Mouse (Mus musculus) hindbrain, embryonic 13.5 days (tissue): ENCODE measurements around the gene Dlgap1. TPM values are rescaled to one million over a fixed set of nuclear protein-coding genes. Genes with fewer than 3 reads are reported as not detected.
A peak's percentile ranks its signal among the peaks of the same experiment; 100 is the strongest.

Source experiments
- ATAC-seq: fragments of 200-750 bp; cut with Nextera tagmentation; 2 replicates; pipeline ENCODE4 v1.8.0; 2017; ENCODE audit warnings: moderate TSS enrichment; ENCODE audit not compliant: low FRiP score
- H3K27ac ChIP-seq: fragments of 300-500 bp; sonication (generic); 2 replicates; pipeline ENCODE4 v1.5.1; 2015; ENCODE audit warnings: inconsistent platforms, mild to moderate bottlenecking, moderate library complexity
- H3K27me3 ChIP-seq: fragments of 300-500 bp; sonication (generic); 2 replicates; pipeline ENCODE4 v1.6.1; 2015; ENCODE audit warnings: mild to moderate bottlenecking, inconsistent platforms
- H3K36me3 ChIP-seq: fragments of 300-500 bp; sonication (generic); 2 replicates; pipeline ENCODE4 v1.6.1; 2015; ENCODE audit warnings: mild to moderate bottlenecking, inconsistent platforms
- H3K4me1 ChIP-seq: fragments of 300-500 bp; sonication (generic); replicated peaks from 2 replicates; pipeline ENCODE4 v1.6.1; 2015; ENCODE audit warnings: inconsistent platforms
- H3K4me2 ChIP-seq: fragments of 300-500 bp; sonication (generic); 2 replicates; pipeline ENCODE4 v1.6.1; 2015; ENCODE audit warnings: inconsistent platforms, mild to moderate bottlenecking, moderate library complexity
- H3K4me3 ChIP-seq: fragments of 300-500 bp; sonication (generic); 2 replicates; pipeline ENCODE4 v1.5.1; 2015; ENCODE audit warnings: mild to moderate bottlenecking, inconsistent platforms
- H3K9ac ChIP-seq: fragments of 300-500 bp; sonication (generic); 2 replicates; pipeline ENCODE4 v1.6.1; 2015; ENCODE audit warnings: mild to moderate bottlenecking, inconsistent platforms
- H3K9me3 ChIP-seq: fragments of 300-500 bp; sonication (generic); 2 replicates; pipeline ENCODE4 v1.6.1; 2016; ENCODE audit warnings: inconsistent platforms
- WGBS: fragments of 180-500 bp; shearing (Covaris S2); methylation state at CpG from one replicate; pipeline ENCODE4 v1.1.7; 2015; 5-methylcytosine and 5-hydroxymethylcytosine counted together
- polyA plus RNA-seq: library from polyadenylated mRNA; unstranded; fragments of >200 nt; fragmentation: Nextera tagmentation; extraction: Ambion mirVana; gene quantifications from 2 replicates; pipeline ENCODE4 v1.2.1, GENCODE M21; 2015

Dlgap1 gene
- polyA plus RNA-seq, 1 experiment from 2014 or later: 15.7 TPM

GRCm38 (mm10) chr17:70377020-70377419 is 408.1 kb downstream of the Dlgap1 start:
- Histone ChIP-seq H3K4me1 (no peaks in the 10 kb centered on the region), H3K4me2 (no peak overlapping the region), H3K27ac (no peak overlapping the region), H3K36me3 (no peaks in the 10 kb centered on the region), H3K4me3 (no peak overlapping the region), H3K9ac (no peak overlapping the region), H3K27me3 (no peaks in the 10 kb centered on the region), H3K9me3 (no peaks in the 10 kb centered on the region)
- ATAC-seq: no peak
- WGBS: 76% methylated on average over 4 of the region's 4 CpGs

- WGBS: 80% methylated on average over 1 of the region's 1 CpGs
- Histone ChIP-seq H3K9me3 (no peaks in the 10 kb centered on the region), H3K4me2 (no peak overlapping the region), H3K4me3 (no peak overlapping the region), H3K27ac (no peak overlapping the region), H3K36me3 (no peaks in the 10 kb centered on the region), H3K4me1 (no peaks in the 10 kb centered on the region), H3K27me3 (no peaks in the 10 kb centered on the region), H3K9ac (no peak overlapping the region)
- no peak for ATAC-seq
These were observed 419.6 kb downstream of the Dlgap1 start for GRCm38 (mm10) chr17:70388447-70388846.

- H3K27me3 ChIP-seq: no peaks in the 10 kb centered on the region
- ATAC-seq: peak; percentile 67; the same call in 1 of the 2 replicates
- WGBS: 36% methylated on average over 3 of the region's 3 CpGs
- H3K4me1 ChIP-seq: peaks cover 10% of the 10 kb centered on the region
- no peak overlapping the region for H3K4me3 ChIP-seq
- no peak overlapping the region for H3K27ac ChIP-seq
- H3K9me3 ChIP-seq: no peaks in the 10 kb centered on the region
- H3K4me2 ChIP-seq: no peak overlapping the region
- H3K36me3 ChIP-seq: no peaks in the 10 kb centered on the region
- H3K9ac ChIP-seq: no peak overlapping the region
These were observed 428.3 kb downstream of the Dlgap1 start for GRCm38 (mm10) chr17:70397220-70397619.

GRCm38 (mm10) chr17:70397708-70398107 is 428.8 kb downstream of the Dlgap1 start:
- Histone ChIP-seq H3K9ac (no peak overlapping the region), H3K27ac (peak overlapping the region; percentile 15; the same call in 1 of the 2 replicates), H3K27me3 (no peaks in the 10 kb centered on the region), H3K36me3 (no peaks in the 10 kb centered on the region), H3K4me3 (no peak overlapping the region), H3K4me1 (peaks cover 10% of the 10 kb centered on the region), H3K9me3 (no peaks in the 10 kb centered on the region), H3K4me2 (no peak overlapping the region)
- 46% methylated on average over 8 of the region's 8 CpGs for WGBS
- 0 out of 2 replicates have a peak, but pooled peaks have one; percentile 50 for ATAC-seq

GRCm38 (mm10) chr17:70401909-70402308 is 433.0 kb downstream of the Dlgap1 start:
- no peak overlapping the region for H3K9ac ChIP-seq
- H3K36me3 ChIP-seq: no peaks in the 10 kb centered on the region
- no peak overlapping the region for H3K4me3 ChIP-seq
- no peak overlapping the region for H3K4me2 ChIP-seq
- no peaks in the 10 kb centered on the region for H3K9me3 ChIP-seq
- H3K27ac ChIP-seq: no peak overlapping the region
- ATAC-seq: no peak
- 69% methylated on average over 2 of the region's 2 CpGs for WGBS
- H3K4me1 ChIP-seq: peaks cover 9% of the 10 kb centered on the region
- no peaks in the 10 kb centered on the region for H3K27me3 ChIP-seq

- H3K9ac ChIP-seq: no peak overlapping the region
- no peaks in the 10 kb centered on the region for H3K36me3 ChIP-seq
- H3K4me2 ChIP-seq: no peak overlapping the region
- WGBS: 13% methylated on average over 10 of the region's 10 CpGs
- no peak for ATAC-seq
- no peak overlapping the region for H3K4me3 ChIP-seq
- no peaks in the 10 kb centered on the region for H3K4me1 ChIP-seq
- no peaks in the 10 kb centered on the region for H3K9me3 ChIP-seq
- H3K27me3 ChIP-seq: no peaks in the 10 kb centered on the region
- no peak overlapping the region for H3K27ac ChIP-seq
These were observed 434.9 kb downstream of the Dlgap1 start for GRCm38 (mm10) chr17:70403750-70404149.

- Histone ChIP-seq H3K27ac (no peak overlapping the region), H3K36me3 (no peaks in the 10 kb centered on the region), H3K9me3 (no peaks in the 10 kb centered on the region), H3K4me1 (no peaks in the 10 kb centered on the region), H3K9ac (no peak overlapping the region), H3K4me3 (no peak overlapping the region), H3K27me3 (no peaks in the 10 kb centered on the region), H3K4me2 (no peak overlapping the region)
- WGBS: 91% methylated on average over 3 of the region's 3 CpGs
- no peak for ATAC-seq
These were observed 445.3 kb downstream of the Dlgap1 start for GRCm38 (mm10) chr17:70414202-70414601.

GRCm38 (mm10) chr17:70427866-70428265 is 459.0 kb downstream of the Dlgap1 start:
- no peak overlapping the region for H3K27ac ChIP-seq
- H3K4me3 ChIP-seq: no peak overlapping the region
- no peaks in the 10 kb centered on the region for H3K36me3 ChIP-seq
- no peak for ATAC-seq
- no peak overlapping the region for H3K4me2 ChIP-seq
- no peaks in the 10 kb centered on the region for H3K9me3 ChIP-seq
- 90% methylated on average over 9 of the region's 9 CpGs for WGBS
- H3K4me1 ChIP-seq: no peaks in the 10 kb centered on the region
- H3K9ac ChIP-seq: no peak overlapping the region
- no peaks in the 10 kb centered on the region for H3K27me3 ChIP-seq

GRCm38 (mm10) chr17:70429746-70430451 is 461.0 kb downstream of the Dlgap1 start:
- H3K4me1 ChIP-seq: no peaks in the 10 kb centered on the region
- H3K4me3 ChIP-seq: peak overlapping the region; percentile 24
- no peaks in the 10 kb centered on the region for H3K36me3 ChIP-seq
- no peak overlapping the region for H3K27ac ChIP-seq
- H3K27me3 ChIP-seq: no peaks in the 10 kb centered on the region
- peak overlapping the region; percentile 39; the same call in 1 of the 2 replicates for H3K9ac ChIP-seq
- peak; percentile 83 for ATAC-seq
- H3K9me3 ChIP-seq: no peaks in the 10 kb centered on the region
- WGBS: 14% methylated on average over 17 of the region's 17 CpGs
- H3K4me2 ChIP-seq: peak overlapping the region; percentile 50

- Histone ChIP-seq H3K9ac (no peak overlapping the region), H3K4me2 (no peak overlapping the region), H3K36me3 (no peaks in the 10 kb centered on the region), H3K27me3 (no peaks in the 10 kb centered on the region), H3K9me3 (no peaks in the 10 kb centered on the region), H3K4me1 (no peaks in the 10 kb centered on the region), H3K4me3 (no peak overlapping the region), H3K27ac (no peak overlapping the region)
- no peak for ATAC-seq
- WGBS: 19% methylated on average over 5 of the region's 5 CpGs
These were observed 461.5 kb downstream of the Dlgap1 start for GRCm38 (mm10) chr17:70430452-70430787.

- Histone ChIP-seq H3K9ac (no peak overlapping the region), H3K36me3 (no peaks in the 10 kb centered on the region), H3K27me3 (no peaks in the 10 kb centered on the region), H3K27ac (no peak overlapping the region), H3K4me1 (no peaks in the 10 kb centered on the region), H3K4me3 (no peak overlapping the region), H3K4me2 (no peak overlapping the region), H3K9me3 (no peaks in the 10 kb centered on the region)
- 82% methylated on average over 5 of the region's 5 CpGs for WGBS
- ATAC-seq: no peak
These were observed 464.0 kb downstream of the Dlgap1 start for GRCm38 (mm10) chr17:70432834-70433233.

GRCm38 (mm10) chr17:70434549-70434948 is 465.7 kb downstream of the Dlgap1 start:
- Histone ChIP-seq H3K9ac (no peak overlapping the region), H3K4me1 (no peaks in the 10 kb centered on the region), H3K27me3 (no peaks in the 10 kb centered on the region), H3K27ac (no peak overlapping the region), H3K9me3 (no peaks in the 10 kb centered on the region), H3K4me2 (no peak overlapping the region), H3K36me3 (no peaks in the 10 kb centered on the region), H3K4me3 (no peak overlapping the region)
- WGBS: 91% methylated on average over 6 of the region's 6 CpGs
- ATAC-seq: no peak

GRCm38 (mm10) chr17:70435612-70436011 is 466.7 kb downstream of the Dlgap1 start:
- Histone ChIP-seq H3K4me2 (no peak overlapping the region), H3K4me3 (no peak overlapping the region), H3K27me3 (no peaks in the 10 kb centered on the region), H3K36me3 (no peaks in the 10 kb centered on the region), H3K27ac (no peak overlapping the region), H3K9me3 (no peaks in the 10 kb centered on the region), H3K4me1 (no peaks in the 10 kb centered on the region), H3K9ac (no peak overlapping the region)
- 92% methylated on average over 6 of the region's 6 CpGs for WGBS
- ATAC-seq: no peak
